Mouse (Mus musculus): Measurements from ENCODE around the gene Sec14l1. TPM values are rescaled to one million over a fixed set of nuclear protein-coding genes. Genes with fewer than 3 reads are reported as not detected.
"Not testable (repeated sequence)": the region's sequence is repeated elsewhere in the genome, so short reads cannot be mapped to it uniquely, and the experiment has no call there.

Gene Sec14l1
- total RNA-seq (2021): 100 to 1,000 TPM; 151 to 152 TPM
- long read RNA-seq, full-length matches to known transcripts: 54 of 90 reads
- long read RNA-seq, partial matches to known transcripts: 8 of 90 reads
- long read RNA-seq, other reads (novel, unspliced or antisense): 28 of 90 reads

DNA sequence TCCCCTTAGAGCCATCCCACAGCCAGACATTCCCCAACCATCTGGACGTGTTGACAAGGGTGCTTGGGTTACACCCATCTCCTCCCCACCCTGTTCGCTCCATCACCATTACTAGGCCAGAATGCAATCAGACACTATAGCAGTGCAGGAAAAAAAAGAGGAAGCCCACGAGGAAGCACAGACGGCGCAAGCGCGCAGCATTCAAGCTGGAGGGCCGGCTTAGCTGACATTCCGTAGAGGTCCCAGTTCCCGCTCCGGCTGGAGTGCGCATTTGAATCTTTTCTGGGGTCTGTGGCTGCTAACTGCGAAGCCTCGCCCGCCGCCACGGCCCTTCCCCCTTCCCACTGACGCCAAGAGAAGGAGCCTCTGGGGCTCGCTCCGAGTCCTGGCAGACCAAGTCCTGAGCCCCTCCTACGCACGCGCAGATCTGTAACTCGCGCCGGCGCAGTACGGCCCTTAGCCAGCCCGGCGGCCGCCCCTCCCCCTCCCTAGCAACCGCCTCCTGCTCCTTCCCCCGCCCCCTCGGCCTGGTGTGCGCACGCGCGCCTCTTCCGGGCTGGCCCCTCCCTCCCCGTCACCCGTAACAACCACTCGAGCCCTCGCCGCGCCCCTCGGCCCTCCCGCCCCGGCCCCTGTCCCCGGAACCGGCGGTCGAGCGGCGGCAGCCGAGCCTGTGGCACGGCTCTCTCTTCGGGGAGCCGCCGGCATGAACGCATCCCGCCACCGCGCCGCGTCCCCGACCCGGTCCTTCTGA is at the start of gene Sec14l1:
Sec14l1 (plus strand) TSS at position 577 of the 754 bp plus-strand sequence.
- DNase-seq (ENCODE audit: low spot score in 2 of 2): peak; percentile 99 to 100

DNA sequence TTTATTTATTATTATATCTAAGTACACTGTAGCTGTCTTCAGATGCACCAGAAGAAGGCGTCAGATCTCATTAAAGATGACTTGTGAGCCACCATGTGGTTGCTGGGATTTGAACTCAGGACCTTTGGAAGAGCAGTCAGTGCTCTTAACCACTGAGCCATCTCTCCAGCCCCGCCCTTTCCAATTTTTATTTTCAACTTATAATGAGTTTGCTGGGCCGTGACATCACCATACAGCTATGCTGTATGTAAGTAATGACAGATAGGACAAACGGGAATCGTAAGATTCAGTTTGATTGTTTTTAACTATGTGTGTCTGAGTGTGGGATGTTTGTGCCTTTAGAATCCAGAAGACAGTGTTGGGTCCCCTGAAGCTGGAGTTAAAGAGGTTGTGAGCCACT is 49.4 kb upstream of the Sec14l1 start:
- DNase-seq (ENCODE audit: low spot score in 2 of 2): not testable (repeated sequence)

DNA sequence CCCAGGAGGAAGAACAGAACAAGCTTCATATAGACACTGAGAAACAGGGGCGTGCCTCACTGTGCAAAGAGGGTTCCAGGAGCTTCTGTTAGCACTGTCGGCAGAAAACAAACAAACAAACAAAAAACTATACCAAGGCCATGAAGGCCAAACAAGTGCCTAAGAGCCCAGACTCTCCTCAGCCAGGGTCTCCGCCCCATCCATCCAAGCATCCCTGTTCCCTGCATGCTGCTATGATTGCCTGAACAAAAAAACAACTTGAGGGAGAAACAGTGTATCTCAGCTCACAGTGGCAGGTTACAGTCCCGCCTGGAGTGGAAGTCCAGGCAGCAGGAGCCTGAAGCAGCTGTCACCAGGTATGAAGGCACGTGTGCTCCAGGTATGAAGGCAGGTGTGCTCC is 48.2 kb upstream of the Sec14l1 start:
- DNase-seq (ENCODE audit: low spot score in 2 of 2): no peak

DNA sequence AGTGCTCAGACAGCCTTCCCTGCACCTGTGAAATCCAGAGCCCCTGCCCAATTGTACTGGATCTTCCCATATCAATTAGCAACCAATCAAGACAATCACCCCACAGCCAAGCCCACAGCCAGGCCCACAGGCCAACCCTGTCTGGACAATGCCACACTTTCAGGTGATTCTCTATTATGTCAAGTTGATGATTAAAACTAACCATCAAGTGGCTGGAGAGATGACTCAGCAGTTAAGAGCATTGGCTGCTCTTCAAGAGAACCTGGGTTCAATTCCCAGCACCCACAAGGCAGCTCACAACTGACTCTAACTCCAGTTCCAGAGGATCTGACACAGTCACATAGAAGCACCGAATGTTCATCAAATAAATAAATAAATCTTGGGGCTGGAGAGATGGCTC is 46.6 kb upstream of the Sec14l1 start:
- DNase-seq (ENCODE audit: low spot score in 2 of 2): no peak

DNA sequence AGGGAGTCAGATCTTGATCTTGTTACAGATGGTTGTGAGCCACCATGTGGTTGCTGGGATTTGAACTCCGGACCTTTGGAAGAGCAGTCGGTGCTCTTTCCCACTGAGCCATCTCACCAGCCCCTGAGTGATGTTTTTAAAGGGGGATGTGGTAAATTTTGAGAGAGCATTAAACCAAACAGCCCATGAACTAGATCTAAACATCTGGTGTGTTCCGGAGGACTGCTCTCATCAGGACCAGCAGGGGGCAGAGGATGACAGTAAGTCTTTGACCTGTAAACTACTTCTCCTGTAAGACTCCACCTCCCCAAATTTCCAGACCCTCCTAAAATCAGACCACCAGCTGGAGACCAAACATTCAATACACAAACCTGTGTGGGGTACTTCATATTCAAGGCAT is 45.9 kb upstream of the Sec14l1 start:
- DNase-seq (ENCODE audit: low spot score in 2 of 2): no peak

DNA sequence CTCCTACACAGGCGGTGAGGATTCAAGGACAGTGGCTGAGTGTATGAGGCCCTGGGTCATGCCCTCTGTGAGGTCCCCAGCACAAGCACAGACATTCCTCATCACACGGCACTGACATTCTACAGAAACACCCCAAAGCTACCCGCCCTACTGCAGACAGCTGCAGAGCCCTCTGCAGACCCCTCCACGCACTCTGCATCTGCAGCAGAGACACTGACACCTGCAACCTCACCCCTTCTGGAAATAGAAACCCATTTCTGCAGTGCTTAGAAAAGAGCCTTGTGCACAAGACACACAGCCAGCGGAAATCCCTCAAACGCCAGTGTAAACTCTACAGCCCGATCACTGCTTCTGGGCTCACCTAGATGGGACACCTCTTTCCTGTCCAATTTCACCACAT is 44.3 kb upstream of the Sec14l1 start:
- no peak for DNase-seq (ENCODE audit: low spot score in 2 of 2)

DNA sequence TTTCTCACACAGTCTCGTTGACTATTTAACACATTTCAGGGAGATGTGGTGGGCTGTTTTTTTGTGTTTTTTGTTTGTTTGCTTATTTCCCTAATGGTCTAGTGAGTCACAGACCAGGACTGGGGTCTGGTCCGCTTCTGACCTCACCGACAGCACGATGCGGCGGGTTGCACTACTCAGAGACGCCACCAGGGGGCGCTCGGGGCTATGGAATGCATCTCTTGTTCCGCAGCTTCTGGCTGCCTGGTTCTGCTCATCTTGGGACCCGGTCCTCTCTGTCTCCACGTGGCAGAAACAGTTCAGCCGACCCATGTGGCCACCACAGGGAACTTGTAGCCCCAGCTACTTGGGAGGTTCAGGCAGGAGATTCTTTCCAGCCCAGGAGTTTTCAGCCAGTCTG is 42.8 kb upstream of the Sec14l1 start:
- DNase-seq (ENCODE audit: low spot score in 2 of 2): peak; percentile 86 to 88

DNA sequence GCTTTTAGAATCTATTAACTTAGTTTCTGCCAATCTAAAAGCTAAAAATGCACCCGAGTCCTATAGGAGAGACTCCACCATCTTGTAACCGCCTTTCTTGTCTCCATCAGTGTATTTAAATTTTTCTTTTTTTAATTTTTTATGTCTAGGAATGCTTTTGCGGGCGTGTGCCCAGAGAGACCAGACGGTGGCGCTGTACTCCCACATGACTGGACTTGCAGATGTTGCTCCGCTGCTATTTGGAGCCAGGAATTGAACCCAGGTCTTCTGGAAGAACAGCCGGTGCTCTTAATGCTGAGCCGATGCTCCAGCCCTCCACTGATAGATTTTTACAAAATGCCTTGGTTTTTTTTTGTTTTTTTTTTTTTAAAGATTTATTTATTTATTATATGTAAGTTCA is 41.5 kb upstream of the Sec14l1 start:
- DNase-seq (ENCODE audit: low spot score in 2 of 2): no peak

DNA sequence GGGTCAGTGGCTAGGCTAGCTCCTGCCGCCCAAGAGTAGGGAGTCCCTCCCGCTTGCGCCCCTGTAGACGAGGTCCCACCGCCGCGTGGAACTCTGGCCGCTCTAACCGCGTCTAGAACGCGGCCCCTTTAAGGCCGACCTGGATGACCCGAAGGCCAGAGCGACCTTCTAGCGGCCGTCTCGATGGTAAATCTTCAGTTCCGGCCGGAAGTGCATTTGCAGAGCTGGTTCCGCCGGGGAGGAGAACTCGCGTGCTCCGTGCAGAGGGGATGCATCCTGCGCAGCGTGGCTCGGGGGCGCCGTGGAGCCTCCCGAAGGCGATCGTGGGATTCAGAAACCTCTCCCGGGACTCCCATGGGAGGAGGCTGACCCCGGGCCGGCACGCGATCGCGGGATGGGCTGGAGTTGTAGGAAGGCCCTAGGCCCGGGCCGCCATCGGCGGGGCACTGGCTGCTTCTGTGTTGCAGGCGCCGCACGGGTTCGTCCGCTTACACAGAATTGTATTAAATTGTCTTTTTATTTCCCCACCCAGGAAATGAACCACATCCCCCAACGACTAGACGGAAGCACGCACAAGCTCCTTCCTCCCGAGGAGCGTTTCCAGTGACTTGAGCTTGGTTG is 38.3 kb upstream of the Sec14l1 start:
- peak; percentile 76 to 80 for DNase-seq (ENCODE audit: low spot score in 2 of 2)

DNA sequence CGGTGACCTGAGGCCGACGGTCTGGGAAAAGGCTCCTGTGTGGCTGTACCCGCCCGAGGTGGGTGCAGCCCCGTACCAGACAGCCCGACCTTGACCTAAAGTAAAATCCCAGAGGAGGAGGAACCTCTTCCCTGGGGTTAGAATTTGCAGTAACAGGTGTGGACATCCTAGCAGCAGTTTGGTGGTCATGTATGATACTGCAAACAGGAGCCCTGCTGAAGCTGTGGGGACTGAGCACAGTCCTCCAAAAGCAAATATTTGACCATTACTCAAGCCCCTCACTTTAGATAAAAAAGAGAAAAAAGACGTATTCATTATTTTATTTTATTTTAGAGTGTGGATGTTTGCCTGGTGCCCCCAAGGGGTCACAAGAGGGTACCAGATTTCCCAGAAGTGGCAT is 37.7 kb upstream of the Sec14l1 start:
- no peak for DNase-seq (ENCODE audit: low spot score in 2 of 2)

DNA sequence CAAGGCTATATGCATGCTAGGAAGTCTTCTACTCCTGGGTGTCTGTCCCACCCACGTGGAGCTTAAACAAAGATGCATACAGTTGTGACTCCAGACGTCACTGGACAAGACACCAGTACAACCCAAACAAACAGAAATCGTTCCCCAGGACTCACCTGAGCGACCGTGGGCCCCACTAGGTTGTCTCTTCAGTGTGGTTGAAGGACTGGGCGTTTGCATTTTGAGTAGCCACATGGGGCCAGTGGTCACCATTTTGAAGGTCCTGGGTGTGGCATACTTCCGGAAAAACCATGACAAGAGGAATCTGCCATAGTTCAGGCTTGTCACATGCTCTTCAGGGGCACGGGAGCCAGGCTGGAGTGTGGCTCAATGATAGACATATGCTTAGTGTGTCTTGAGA is 37.1 kb upstream of the Sec14l1 start:
- DNase-seq (ENCODE audit: low spot score in 2 of 2): no peak

DNA sequence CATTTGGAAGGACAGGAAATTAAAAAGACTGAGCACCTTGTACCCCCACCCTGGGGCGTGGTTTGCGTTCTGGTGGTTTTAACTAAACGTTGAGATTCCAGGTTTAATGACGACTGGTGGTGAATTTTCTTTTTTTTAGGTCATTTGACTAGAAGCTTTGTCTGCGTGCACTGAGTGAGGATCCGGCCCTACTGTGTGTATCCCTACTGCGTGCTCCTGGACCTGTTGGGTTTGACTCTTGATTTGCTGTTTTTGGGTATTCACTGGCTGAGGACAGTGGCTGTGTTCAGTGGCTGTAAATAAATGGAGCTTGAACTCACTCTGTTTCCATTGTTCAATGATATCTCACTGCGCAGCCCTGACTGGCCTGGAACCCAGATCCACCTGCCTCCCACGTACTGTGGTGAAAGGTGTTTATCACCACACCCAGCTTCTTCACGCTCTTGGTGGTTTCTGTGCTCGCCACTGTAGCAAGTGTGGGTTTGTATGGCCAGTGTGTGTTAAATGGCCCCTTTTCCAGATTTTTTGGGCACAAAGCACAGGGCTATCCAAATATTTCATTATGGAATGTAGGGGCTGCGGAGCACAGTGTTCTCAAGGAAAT is 36.2 kb upstream of the Sec14l1 start:
- DNase-seq (ENCODE audit: low spot score in 2 of 2): no peak

DNA sequence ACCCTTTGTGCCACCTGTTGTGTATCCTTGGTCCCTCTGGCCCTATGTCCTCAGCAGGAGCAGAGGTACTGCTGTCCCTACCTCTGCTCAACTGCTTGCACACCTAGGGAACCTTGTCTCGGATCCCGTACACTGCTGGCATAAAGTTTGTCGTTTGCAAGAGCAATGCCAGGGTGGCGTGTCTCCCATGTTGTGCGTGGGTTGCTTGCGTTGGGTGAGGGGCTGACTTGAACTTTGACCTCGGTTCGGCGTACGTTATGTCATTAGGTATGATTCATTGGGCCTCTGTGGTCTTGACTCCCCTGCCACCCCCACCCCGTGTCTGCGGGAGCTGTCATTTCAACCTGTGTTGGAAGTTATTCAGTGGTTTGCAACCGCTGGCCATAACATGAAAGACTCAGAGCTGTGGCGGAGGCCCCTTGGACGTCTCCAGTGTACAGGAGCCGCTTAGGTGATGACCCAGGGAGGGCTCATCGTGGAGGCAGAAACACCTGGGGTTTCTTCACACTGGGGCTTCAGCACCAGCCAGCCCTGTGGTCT is 35.2 kb upstream of the Sec14l1 start:
- DNase-seq (ENCODE audit: low spot score in 2 of 2): no peak

DNA sequence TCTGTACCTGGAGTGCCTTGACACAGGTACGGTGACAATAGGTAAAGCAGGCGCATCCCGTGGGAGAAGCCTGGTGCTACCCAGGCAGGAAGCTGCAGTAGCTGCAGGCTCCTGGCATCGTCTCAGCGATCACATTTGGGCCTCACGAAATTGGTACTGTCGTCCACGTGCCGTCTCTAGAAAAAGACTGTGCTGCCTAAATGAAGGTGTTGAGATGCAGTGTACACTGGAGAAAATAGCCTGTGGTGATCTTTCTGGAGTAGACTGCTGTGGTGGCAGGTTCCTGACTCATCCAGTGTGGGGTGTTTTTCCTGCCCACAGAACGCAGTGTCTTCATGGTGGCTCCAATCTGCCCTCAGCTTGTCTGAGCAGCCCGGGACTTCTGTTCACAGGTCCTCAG is 34.8 kb upstream of the Sec14l1 start:
- no peak for DNase-seq (ENCODE audit: low spot score in 2 of 2)

DNA sequence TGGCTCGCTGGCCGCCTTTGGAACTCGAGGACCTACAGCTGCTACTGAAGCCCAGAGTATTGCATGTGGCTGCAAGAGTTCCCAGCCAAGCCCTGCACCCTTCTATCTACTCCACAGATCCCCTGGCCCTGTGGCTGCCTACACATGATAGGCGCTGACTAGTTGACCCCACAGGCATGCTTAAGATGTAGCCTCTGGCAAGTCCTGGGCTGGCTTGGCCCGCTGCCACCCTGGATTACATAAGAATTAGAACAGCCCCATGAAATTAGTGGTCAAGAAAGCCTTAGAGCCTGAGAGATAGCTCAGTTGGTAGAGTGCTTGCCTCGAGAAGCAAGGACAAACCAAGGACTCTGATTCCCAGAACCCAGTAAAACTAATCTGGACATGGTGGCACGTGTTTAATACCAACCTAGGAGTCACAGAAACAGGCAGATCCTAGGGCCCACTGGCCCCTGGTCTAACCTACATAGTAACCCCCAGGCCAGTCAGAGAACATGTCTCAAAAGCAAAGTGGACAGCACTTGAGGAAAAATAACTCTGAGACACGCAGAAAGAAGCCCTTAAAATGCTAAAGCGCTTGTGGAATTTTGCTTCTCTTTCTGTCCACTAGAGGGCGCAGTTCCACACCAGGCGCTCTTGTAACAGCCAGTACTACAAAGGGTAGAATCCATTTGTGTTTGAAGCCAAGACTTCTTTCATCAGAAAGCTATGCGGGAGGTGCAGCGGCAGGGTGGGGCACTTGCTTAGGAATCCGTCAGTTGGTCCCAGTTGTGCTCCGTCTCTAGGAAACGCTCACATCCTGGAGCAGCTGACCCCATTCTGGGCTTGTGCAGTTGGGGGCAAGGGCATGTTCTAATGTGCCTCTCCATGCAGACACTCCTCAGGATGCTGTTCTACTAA is 33.6 kb upstream of the Sec14l1 start:
- peak; percentile 76 to 81 for DNase-seq (ENCODE audit: low spot score in 2 of 2)

DNA sequence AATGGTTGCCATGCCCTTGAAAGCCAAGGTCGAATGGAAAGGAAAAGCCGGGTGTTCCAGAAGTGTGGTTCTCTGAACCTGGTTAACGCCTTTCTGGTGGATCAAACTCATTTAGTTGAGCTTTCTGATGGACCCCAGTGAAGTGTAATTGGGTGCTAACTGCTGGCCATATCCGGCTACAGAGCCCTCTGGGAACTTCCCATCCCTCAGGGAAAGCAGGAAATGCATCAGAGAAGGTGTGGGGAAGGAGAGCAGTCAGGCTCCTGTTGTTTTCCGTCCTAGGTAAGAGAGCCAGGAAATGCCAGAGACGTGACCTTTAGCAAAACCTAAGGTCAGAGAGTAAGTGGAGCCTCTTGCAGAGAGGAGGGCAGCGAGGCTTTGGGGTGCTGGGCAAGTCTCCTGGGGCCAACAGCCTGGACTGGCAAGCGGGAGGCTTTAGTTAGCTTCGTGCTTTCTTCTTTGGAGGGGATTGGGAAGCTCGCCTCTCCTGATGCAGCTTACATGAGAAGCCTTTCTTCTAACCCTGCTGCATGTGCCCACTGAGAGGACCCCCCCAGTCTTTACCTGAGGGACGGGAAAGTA is 32.5 kb upstream of the Sec14l1 start:
- DNase-seq (ENCODE audit: low spot score in 2 of 2): no peak

DNA sequence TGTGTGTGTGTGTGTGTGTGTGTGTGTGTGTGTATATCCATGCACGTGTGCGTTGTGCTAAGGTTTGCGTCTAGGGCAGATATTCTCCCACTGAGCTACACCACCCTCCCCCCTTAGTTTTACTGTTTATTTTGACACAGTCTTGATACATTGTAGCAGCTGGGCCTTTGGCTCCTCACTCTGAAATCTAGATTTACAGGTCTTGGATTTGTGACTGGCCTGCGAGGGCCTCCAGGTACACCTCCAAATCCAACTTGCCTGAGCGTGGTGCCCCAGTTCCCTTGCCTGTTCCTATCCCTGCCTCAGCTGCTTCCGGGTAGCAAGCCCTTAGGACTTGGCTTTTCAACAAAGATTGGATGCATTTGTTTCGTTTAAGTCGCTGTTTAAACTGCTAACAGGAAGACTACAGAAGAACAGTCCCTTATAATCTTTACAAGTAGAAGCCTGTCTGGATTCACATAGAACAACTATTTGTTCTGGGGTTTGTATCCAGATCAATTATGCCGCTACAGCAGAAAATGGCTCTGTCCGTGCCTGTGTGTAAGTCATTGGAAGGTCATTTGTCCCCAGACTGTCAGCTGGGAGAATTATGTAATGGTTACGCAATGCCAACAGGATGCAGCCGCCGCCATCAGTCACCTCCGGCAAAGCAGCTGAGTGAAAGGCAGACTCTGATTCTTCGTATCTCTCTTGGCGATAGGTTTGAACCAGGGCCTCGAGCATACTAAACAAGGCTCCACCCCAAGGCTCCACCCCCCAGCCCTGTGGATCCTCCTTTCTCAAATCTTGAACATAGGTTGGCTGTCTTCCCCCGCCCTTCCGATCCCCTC is 31.7 kb upstream of the Sec14l1 start:
- no peak for DNase-seq (ENCODE audit: low spot score in 2 of 2)

DNA sequence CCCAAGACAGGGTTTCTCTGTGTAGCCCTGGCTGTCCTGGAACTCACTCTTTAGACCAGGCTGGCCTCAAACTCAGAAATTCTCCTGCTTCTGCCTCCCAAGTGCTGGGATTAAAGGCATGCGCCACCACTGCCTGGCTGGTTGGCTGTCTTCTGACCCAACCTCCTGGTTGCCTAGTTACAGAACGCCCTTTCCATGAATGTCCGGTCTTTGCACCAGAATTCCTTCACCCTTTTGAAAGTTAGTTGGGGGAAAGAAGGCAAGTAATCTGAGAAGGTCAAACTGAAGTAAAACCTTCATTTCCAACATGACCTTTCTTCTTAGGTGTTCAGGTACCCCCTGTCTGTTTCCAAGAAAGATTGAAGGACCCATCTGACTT is 31.1 kb upstream of the Sec14l1 start:
- not testable (repeated sequence) for DNase-seq (ENCODE audit: low spot score in 2 of 2)

DNA sequence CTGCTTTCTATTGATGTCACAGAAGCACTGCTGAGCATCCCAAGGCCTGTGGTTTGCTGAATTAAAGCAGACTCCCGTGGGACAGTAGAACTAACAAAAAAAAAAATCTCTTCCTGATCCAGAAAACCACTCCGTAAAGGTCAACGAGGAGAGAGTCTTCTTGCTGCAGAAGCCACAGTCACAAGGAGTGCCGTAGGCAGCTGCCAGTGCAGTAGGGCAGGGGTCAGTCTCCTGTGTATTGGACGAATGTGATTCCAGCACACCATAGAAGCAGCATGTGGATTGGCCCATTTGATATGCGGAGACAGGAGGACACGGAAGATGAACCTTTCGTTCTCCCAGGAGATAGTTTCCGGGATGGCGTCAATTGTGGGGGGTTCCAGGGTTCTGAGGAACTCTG is 28.8 kb upstream of the Sec14l1 start:
- no peak for DNase-seq (ENCODE audit: low spot score in 2 of 2)
